Mouse (Mus musculus) forebrain, embryonic 15.5 days (tissue): Measurements from ENCODE around the gene Gm5269. TPM values are rescaled to one million over a fixed set of nuclear protein-coding genes. Genes with fewer than 3 reads are reported as not detected.

Source experiments
- polyA plus RNA-seq: library from polyadenylated mRNA; unstranded; fragments of >200 nt; fragmentation: Nextera tagmentation; extraction: Ambion mirVana; gene quantifications from 2 replicates; pipeline ENCODE4 v1.2.1, GENCODE M21; 2015

The Gm5269 gene
- polyA plus RNA-seq, 1 experiment from 2014 or later, result not detected

Other genes with a start within 250 kb of the Gm5269 start
- gene Wdr75, start 95.1 kb downstream of the Gm5269 start, polyA plus RNA-seq, result 59.4 and 59.5 TPM in 2 replicates
- gene Slc40a1, start 36.2 kb upstream of the Gm5269 start, polyA plus RNA-seq, result 25.2 and 26.4 TPM in 2 replicates
- 1.4 and 1.7 TPM in 2 replicates for gene Dnah7b, start 176.0 kb upstream of the Gm5269 start, polyA plus RNA-seq